Mouse (Mus musculus) heart, postnatal 25 days (tissue): ENCODE results near the gene Wwox. TPM values are rescaled to one million over a fixed set of nuclear protein-coding genes. Genes with fewer than 3 reads are reported as not detected.

ENCODE experiments used
- DNase-seq: peaks from one replicate; pipeline ENCODE4 v3.0.0; 2022; ENCODE audit warnings: low spot score
- intact Hi-C: fragments of 180-260 bp; cut with DNase I; formaldehyde crosslinking; loops from one replicate; pipeline ENCODE4 v1.15.1; 2025
- total RNA-seq, 2 experiments: library from RNA; stranded (reverse); gene quantifications; 2 replicates each; pipeline ENCODE4 v1.2.3; 2021

The Wwox gene
- total RNA-seq, 2 experiments from 2014 or later: 3.9 to 4.0 TPM

DNA sequence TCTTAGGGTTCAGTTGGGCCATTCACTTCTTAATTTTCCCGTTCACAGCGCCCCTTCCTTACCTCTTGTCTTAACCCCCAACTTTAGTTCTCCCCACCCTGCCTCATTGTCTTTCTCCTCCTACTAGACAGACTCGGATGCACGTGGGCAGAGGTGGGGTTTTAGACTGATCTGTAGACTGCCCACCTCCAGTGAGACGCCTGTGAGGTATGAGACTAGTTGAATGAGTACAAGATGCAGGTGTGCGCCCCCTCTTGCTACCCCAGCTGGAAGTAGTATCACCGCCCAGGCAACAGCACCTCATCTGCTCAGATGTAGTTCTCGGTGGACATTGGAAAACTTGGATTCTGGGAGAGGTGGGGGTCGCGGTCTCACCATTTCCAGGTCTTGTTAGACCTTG lies 437.8 kb downstream of the Wwox start:
- no peak for DNase-seq
- intact Hi-C loops: no loop called here

DNA sequence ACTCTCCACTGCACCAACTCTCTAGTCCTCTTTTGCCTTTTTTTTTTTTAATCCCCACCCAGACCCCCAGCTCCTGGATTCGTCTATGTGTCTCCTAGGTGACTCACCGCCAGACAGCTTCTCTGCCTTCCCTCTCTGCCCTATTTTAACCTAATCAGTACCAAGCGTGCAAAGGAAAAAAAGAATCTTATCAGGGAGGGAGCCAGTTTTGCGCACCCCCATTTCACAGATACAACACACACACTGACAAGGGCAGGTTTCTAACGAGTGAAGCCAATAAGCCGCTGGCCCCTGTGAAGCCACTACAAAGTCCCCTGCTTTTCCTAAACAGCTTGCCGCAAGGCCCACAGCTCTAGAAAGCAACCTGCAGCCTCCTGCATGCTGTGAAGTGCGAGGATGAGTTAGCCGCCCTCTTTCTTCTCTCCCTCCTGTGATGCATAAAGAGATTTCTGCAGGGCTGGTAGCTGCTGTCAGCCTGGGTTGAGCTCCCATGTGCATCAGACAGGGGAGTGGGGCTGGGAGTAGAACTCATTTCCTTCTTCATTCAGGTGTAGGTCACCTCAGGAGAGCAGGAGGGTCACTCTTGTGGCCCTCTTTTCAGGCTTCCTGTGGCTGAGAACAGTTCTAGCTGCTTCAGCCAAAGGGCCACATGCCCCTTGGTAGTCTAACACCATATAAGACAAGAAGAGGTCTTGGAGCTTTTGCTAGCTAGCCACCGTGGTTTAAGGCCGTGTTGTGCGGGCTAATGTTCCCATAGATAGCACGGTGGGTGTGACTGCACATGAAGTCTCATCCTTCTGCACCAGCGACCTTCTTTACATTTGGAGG lies 439.2 kb downstream of the Wwox start:
- no peak for DNase-seq
- intact Hi-C loops: no loop called here

DNA sequence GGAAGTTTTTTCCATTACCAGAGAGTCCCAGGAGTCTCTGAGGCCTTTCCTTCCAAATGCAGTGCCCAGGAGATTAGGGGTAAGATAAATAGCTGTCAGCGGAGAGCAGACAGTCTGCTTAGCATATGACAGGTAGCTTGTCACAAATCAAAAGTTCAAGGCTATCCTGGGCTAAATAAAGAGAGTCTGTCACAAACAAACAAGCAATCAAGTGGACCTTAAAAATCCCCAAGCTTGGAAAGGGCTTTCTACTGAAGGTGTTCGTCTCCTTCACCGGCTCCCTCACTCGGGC lies 439.8 kb downstream of the Wwox start:
- intact Hi-C loops: no loop called here
- DNase-seq: no peak

DNA sequence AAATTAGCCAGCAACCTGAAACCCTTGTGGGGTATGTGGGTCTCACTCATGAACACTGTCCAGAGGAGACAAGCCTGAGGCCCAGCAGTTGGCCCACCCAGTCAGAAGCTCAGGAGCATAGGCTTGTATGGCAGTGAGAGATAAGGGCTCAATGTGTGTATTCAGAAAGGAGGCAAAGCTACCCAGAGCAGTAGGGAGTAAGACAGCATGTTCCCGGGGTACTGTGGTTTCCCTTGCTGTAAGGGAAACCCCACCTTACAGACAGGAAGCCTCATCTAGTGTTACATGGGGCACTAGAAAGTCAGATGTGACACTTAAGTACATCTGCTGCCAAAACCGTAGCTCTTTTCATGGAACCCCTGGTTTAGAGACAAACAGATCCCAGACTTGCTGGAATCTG lies 440.2 kb downstream of the Wwox start:
- intact Hi-C loops: no loop called here
- no peak for DNase-seq

DNA sequence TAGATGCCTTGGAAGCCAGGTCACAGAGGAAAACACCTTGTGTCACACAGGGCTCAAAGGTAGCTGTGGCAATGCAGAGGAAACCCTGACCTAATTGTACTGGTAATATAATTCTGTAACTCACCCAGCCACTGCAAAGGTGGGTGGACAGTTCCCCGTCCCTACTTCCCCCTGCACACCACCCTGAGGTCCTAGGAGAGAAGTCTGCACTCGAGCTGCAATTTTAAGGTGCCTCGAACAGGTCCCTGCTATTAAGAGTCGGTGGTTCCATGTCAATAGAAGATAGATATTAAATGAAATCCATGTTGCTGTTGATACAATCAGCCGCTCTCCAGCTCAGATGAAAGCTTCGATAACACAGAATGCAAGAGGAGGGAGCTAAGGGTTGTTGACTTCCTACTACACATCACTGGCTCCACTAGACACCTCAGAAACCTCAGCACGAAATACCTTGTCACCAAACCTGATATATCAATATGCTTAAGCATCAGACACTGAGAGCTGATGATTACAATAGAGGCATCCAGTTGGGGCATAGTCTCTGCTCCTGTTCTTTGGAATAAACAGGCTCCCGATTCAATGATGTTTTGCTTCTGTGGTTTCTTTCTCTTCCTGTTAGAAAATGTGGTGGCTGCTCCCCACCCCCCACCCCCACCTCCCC lies 441.1 kb downstream of the Wwox start:
- intact Hi-C loops: no loop called here
- no peak for DNase-seq

DNA sequence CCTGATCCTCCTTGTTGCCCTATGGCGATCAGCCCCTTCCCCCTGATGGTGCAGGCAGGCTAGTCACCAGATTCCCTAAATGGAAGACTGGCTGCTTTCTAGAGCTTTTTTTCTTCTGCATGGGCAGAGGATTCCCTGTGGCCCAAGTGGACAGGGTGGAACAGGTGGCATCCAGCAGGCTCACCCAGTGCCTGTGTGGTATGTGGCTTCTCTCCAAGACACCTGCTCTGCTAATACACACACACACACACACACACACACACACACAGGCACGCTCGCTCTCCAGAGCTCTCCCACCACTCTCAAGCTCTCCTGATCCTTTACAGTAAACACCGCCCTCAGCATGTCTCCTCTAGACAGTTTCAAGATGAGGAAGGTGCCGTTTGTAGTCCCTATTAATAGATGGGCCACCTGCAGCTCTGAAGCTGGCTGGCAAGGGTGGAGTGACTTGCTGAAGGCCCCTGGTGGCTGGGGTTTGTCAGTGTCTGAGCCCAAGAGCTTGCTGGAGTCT lies 442.5 kb downstream of the Wwox start:
- DNase-seq: no peak
- intact Hi-C loops: no loop called here

DNA sequence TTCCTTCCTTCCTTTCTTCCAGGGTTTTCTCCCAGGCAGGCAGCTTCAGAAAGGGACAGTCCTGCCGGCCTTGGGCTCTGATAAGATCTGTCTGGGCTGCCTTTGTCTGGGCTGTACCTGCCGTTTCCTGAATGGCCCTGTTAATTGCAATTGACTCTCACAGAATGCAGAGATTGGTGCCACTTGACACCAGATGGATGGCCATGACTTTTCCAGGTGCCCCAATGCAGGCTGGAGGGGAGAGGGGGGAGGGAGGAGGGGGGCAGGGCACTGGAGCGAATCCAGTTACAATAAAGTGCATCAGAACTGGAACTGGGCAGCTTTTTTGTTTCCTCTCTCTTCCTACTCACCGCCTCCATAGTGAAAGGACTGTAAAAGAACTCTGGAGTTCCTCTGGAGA lies 443.0 kb downstream of the Wwox start:
- DNase-seq: no peak
- intact Hi-C loops: no loop called here

DNA sequence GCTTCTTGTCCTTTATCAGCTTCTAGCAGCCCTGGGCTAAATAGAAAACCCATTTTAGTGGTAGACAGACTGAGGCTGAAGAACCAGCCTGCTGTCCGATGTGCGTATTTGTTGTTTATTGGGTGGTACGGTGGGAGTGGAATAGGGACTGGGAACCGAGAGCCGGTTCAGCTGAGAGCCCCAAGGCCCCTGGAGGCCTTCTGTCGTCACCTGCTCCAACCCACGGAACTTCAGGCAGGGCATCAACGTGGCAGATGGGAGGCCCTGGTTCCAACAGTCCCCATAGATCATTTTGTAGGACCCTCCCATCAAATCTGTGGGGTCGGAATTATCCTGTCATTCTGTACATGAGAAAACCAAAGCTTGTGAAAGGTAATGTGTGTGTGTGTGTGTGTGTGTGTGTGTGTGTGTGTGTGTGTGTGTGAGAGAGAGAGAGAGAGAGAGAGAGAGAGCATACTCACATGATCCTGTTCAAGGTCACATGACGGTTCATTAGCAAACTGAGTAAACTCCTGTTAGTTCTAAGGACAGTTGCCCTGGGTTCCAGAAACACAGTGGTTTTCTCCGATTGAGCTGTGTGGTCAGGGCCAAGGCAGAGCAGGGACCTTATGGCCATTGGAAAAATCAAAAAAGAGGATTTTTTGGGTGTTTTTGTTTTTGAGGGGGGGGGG lies 443.6 kb downstream of the Wwox start:
- intact Hi-C loops: no loop called here
- no peak for DNase-seq

DNA sequence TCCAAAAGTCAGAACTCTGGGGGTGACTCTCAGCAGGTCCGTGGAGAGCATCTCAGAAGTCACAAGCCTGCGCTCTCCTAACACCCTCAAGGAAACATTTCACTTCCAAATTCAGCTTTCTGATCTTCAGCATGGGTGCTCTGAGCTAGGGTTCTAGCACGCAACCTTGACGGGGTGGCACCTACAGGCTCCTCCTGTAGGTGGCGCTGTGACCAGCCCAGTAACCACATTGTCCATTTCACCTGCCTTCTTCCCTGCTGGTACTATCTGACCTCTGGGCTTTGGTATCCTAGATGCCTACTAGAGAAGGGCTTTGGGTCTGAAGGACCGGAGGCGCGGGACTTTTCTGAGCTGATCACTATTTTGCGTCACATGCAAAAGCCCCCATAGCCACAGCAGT lies 444.5 kb downstream of the Wwox start:
- intact Hi-C loops: no loop called here

DNA sequence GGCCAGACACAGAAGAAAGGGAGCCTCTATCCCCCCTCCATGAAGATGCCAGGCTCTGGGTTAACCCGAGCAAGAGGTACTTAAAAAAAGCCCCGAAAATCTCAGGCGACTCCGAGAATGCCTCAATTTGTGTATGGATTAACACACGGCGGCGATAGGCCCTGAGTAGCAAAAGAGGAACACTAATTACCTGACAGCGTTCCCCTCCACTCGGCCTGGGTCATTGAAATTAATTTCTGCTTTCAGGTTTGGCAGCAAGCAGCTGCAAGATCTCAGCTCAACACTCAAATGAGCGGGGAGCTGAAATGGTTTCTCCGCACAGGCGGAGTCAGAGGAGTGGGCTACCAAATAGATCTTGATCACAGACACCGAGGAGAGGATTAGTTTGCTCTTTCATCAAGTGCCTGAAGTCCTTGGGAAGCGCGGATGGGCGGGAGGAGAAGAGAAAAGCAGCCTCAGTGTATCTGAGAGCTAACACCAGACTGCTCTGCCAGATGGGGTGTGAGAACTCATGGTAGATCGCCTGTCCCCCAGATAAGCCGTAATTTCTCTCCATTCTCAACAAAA lies 445.7 kb downstream of the Wwox start:
- no peak for DNase-seq
- intact Hi-C loops: no loop called here

More for the DNA sequence above, 444.5 kb downstream of the Wwox start:
- no peak for DNase-seq

DNA sequence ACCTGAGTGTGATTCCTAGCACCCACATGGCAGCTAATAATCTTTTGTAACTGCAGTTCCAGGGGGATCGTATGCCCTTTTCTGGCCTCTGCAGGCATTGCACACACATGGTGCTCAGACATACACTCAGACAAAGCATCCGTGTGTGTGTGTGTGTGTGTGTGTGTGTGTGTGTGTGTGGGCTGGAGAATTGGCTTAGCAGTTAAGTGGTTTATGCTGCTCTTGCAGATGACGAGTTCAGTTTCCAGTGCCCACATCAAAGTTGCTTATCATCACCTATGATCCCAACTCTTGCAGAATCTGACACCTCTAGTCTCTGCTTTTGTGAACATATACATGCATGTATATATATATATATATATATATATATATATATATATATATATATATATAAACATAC lies 448.9 kb downstream of the Wwox start:
- no peak for DNase-seq
- intact Hi-C loops: no loop called here

DNA sequence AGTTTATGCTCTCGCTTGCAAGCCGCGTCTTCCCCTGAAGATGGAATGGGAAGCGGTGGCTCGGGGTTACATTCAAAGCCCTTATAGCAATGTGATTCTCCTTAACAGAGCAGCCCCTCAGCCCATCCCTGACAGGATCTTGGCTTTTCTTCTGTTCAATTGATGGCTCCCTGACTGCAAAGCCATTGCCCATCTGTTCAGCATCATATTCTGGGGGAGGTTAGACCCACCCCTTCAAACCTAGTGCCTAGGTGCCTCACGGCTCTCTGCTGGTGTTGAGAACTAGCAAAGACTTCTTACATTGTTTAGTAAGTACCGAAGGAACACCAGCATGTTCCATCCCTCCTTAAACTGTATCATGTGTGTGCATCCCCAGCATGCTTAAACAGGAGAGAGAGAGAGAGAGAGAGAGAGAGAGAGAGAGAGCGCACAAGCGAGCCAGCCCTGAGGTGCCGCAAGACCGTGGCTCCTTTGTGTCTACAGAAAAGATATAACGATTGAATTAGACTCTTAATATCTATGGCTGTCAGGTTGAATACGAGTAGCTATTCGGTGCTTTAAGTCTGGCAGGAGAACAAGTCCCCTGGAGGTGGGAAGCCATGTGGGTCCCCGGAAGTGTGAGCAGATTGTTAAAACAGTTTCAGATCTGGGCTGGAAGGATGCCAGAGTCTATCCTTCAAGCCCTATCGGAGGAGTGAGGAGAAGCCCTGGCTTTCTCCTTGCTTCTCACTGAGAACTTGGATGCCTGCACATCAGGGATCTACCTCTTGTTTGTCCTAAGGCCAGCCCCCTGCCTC lies 450.3 kb downstream of the Wwox start:
- DNase-seq: no peak
- intact Hi-C loops: no loop called here

DNA sequence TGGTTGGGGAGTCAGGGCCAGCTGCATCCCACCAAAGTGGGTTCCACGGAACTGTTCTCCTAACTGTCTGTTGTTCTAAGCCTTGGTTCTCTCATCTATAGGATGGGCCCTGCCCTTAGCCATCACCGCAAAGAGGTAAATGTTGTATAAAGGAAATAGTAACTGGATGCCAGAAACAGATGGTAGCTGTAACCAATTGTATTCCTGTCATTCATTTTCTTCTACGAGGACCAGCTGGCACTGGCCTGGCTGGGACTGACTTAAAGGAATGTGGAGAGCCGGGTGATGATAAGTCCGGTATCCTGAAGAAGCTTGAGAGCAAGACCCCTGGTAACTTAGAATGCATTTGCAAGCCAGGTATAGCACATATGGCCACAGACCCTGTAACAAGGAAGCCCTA lies 451.0 kb downstream of the Wwox start:
- DNase-seq: no peak
- intact Hi-C loops: no loop called here

DNA sequence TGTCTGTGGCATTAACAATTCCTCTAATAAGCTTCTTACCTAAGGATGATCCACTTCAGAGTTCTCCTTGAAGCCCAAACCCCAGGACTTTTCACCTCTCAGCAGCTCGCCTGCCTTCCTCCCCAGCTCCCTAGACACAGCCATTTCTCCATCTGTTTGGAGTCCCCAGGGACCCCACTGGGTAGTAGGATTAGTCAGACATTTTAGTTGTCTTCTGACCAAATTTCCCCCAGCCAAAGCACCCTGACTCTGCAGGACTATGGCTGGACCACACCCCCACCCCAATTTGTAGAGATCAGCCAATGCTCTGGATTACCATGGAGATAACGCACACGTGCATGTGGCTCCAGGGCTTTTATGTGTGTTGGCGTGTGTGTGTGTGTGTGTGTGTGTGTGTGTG lies 451.8 kb downstream of the Wwox start:
- intact Hi-C loops: no loop called here
- no peak for DNase-seq

DNA sequence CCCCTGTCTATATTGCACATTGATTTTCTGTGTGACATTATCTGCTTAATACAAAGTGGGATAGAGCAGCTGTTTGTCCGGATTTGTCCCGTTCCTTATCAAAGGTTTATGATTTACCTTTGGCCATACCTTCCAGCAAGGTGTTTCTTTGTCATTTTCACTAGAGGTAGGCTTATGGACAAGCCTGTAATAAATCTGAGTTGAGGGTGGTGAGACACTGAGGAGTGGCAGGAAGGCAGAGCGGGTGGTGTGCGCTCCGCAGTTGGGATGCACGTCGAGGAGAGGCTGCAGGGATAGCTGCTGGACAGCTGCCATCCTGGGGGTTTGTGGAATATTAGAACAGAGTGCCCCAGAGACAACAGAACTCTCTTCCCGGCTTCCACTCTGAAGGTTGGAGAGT lies 458.0 kb downstream of the Wwox start:
- intact Hi-C loops: no loop called here

DNA sequence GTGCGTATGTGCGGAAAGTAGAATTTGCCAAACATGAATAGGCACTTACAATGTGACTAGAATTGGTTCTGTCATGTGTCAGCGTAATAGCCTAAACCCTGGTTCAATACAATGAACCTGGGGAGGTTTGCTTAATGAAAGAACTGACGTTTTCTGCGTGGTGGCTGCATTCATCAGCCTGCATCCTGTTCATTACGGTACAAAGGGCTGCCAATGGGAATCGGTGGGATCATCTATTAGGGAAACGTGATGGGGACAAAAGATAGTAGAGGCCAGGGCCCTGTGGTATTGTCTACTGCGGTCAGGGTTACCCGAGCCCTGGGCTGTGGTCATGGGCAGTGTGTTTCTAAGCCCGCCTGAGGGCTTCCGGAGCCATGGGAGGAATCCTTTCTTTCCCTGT lies 459.7 kb downstream of the Wwox start:
- no peak for DNase-seq
- intact Hi-C loops: no loop called here

More for the DNA sequence above, 458.0 kb downstream of the Wwox start:
- DNase-seq: no peak

DNA sequence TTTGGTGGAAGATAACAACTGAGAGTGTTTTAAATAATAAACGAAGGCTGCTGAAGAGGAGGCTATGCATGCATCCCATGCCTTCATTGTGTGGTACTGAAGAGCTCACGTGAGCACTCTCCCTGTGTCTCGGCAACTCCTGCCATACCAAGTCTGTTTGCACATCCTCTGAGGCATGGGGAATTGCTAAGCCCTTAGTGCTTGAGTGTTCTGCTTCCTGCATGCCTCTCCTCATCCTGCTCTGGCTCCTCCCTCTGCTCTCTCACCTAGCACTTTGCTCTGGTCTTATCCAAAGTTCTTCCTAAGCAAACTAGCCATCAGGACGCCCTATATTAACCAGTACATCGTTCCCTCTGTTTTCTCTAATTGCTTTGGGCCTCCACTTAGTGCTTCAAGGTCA lies 463.1 kb downstream of the Wwox start:
- no peak for DNase-seq
- intact Hi-C loops: no loop called here

DNA sequence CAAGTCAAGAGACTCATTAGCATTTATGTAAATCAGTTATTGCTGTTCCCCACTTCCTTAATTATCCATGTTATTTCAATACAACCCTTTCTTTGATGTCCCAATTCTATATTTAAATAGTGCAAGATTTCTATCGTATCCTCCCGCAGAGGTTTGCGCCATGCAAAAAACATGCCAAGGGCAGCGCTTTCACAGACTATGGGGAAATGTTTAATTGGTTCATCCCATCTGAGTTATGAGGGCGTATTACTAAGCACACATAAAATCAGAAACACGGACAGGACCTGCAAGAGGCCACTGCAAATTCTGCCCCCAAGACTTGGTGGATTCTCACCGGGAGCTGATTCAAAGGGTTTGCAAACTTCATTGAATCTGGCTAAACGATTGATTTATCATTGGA lies 468.6 kb downstream of the Wwox start:
- intact Hi-C loops: no loop called here
- no peak for DNase-seq

DNA sequence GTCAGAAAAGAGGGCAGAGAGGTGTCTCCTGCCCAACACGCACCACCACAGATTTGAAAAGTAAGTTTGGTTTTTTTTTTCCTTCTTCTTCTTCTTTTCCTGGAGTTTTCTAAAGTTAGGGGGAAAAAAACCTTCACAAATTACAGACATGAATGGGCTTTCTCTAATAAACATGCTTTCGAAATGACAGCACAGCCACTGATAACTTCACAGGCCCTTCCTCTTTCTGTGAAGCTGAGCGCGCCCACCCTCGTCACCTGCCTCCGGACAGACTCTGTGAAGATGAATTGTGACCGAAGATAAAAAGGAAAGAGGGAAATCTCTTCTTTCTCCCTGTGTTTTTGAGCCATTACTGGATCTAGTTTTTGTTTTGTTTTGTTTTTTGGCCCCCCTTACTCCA lies 469.1 kb downstream of the Wwox start:
- no peak for DNase-seq
- intact Hi-C loops: no loop called here

DNA sequence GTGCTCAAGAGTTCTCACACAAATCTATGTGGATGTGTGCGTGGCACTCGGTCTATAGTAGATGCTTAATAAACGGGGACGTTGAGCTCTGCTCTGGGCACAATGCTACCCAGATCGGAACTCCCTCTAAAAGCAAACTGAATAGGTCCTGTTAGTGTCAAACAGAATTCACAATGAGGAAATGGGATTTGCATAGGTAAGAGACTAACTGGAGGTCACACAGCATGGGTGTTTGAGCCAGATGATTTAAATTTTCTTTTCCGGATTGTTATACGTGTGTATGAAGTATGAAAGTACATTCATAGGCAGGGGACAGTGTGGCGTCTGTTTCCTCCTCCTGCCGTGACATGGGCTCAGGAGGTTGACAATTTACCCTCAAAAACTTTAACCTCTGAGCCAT lies 469.7 kb downstream of the Wwox start:
- DNase-seq: no peak
- intact Hi-C loops: no loop called here
